Mouse (Mus musculus) hindbrain, embryonic 15.5 days (tissue): ENCODE data around the gene Proser3. TPM values are rescaled to one million over a fixed set of nuclear protein-coding genes. Genes with fewer than 3 reads are reported as not detected.

ENCODE experiments used
- ATAC-seq: fragments of 200-750 bp; cut with Nextera tagmentation; 2 replicates; pipeline ENCODE4 v1.8.0; 2017; ENCODE audit warnings: low read depth, moderate number of reproducible peaks, moderate TSS enrichment; ENCODE audit not compliant: low FRiP score
- H3K27ac ChIP-seq: fragments of 300-500 bp; sonication (generic); replicated peaks from 2 replicates; pipeline ENCODE4 v1.5.1; 2015; ENCODE audit warnings: mild to moderate bottlenecking, inconsistent platforms
- H3K27me3 ChIP-seq: fragments of 300-500 bp; sonication (generic); 2 replicates; pipeline ENCODE4 v1.6.1; 2015; ENCODE audit warnings: control low read depth, inconsistent platforms
- H3K36me3 ChIP-seq: fragments of 300-500 bp; sonication (generic); 2 replicates; pipeline ENCODE4 v1.6.1; 2015; ENCODE audit warnings: control low read depth, inconsistent platforms
- H3K4me1 ChIP-seq: fragments of 300-500 bp; sonication (generic); replicated peaks from 2 replicates; pipeline ENCODE4 v1.6.1; 2015; ENCODE audit warnings: control low read depth, inconsistent platforms
- H3K4me2 ChIP-seq: fragments of 300-500 bp; sonication (generic); 2 replicates; pipeline ENCODE4 v1.6.1; 2015; ENCODE audit warnings: moderate library complexity, mild to moderate bottlenecking, inconsistent platforms
- H3K4me3 ChIP-seq: fragments of 300-500 bp; sonication (generic); 2 replicates; pipeline ENCODE4 v1.5.1; 2015; ENCODE audit warnings: mild to moderate bottlenecking, inconsistent platforms
- H3K9ac ChIP-seq: fragments of 300-500 bp; sonication (generic); 2 replicates; pipeline ENCODE4 v1.6.1; 2015; ENCODE audit warnings: inconsistent platforms
- H3K9me3 ChIP-seq: fragments of 300-500 bp; sonication (generic); 2 replicates; pipeline ENCODE4 v1.6.1; 2016; ENCODE audit warnings: control low read depth, inconsistent platforms
- WGBS: fragments of 180-500 bp; shearing (Covaris S2); methylation state at CpG from one replicate; pipeline ENCODE4 v1.1.7; 2015; 5-methylcytosine and 5-hydroxymethylcytosine counted together
- polyA plus RNA-seq: library from polyadenylated mRNA; unstranded; fragments of >200 nt; fragmentation: Nextera tagmentation; extraction: Ambion mirVana; gene quantifications from 2 replicates; pipeline ENCODE4 v1.2.1, GENCODE M21; 2015

Proser3 gene
- polyA plus RNA-seq, 1 experiment from 2014 or later, result 8.4 TPM

DNA sequence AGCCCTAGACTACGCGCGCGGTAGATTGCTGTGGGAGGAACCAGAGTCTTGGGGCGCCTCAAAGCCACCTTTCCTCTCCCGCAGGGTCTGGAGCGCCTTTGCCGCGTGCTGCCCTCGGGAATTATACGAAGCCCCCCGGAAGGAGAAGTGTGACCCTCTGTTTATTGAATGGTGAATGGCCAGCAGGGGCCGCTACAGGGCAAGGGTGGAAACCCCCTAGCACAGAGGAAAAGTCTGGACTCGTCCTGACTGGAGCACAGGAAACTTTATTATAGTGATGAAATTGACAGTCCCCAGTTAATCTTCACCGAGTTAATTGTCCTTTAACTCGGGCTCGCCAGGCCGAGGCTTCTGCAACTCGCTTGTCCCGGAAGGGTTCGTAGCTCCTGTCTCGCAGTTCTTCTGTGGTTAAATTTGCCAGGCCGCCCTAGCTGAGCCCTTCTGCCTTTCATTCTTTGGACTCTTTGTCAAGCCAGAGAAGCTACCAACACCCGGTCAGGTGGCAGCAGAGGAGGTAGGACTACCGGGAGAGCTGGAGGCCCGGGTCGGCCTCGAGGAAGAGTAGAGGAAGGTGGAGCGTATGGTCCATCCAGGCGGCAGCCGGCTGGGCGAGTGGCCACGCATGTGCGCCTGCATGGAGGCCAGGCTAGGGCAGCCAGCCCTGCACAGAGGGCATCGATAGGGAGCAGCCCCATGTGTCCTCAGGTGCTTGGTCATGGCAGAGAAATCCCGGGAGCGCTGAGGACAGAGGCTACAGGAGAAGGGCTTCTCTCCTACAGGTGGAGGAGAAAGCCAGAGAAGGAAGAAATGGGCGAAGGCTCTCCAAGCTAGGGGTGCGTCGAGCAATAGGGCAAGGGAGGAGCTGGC lies 37.6 kb upstream of the Proser3 start:
- Histone ChIP-seq H3K27me3 (no peaks in the 10 kb centered on the region), H3K4me1 (peaks cover 27% of the 10 kb centered on the region), H3K36me3 (peaks cover 17% of the 10 kb centered on the region; the same call in 1 of the 2 replicates), H3K4me3 (peak overlapping the region; percentile 70), H3K9me3 (no peaks in the 10 kb centered on the region), H3K9ac (peak overlapping the region; percentile 97), H3K27ac (peak overlapping the region; percentile 92), H3K4me2 (peak overlapping the region; percentile 92)
- WGBS, result 30% methylated on average over 40 of the region's 40 CpGs
- peak; percentile 54 for ATAC-seq

DNA sequence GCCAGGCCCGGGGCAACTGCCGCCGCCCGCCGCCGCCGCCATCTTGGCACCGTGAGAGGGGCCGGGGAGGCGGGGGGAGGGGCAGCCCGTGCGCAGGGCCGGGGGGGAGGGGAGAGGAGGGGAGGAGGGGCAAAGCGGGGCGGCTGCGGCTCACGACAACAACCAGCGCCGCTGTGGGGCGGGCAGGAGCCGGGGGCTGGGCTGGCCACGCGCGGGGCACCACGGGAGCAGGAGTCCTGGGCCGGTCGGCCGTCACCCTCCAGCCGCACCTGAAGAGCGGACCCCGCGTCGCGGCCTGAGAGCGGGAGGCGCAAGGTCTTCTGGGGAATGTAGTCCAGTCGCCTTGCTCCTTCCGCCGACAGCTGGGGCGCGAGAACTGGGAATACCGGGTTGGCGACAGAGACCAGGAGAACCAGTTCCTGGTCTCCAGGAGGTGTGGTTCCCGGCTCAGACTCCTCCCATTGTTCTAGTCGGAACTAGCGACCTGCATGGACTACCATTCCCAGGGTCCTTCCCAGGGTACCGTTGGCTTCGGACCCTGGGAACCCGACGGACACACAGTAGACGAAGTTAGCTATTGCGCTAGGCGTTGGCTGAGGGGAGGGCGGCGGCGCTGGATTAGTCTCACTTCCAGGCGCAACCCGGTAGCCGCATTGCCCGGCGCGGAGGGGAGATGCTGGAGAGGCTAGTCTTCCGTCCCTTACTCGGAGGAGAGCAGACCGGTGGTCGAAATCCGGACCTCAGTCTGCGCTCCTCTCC lies 36.8 kb upstream of the Proser3 start, which contains the start of gene Kmt2b:
Kmt2b (minus strand) TSS at position 51 of the 759 bp plus-strand sequence.
- Histone ChIP-seq H3K4me1 (peaks cover 27% of the 10 kb centered on the region), H3K4me3 (peak within 1 kb of the TSS; percentile 70), H3K4me2 (peak within 1 kb of the TSS; percentile 92), H3K36me3 (peaks cover 25% of the 10 kb centered on the region), H3K27me3 (no peaks in the 10 kb centered on the region), H3K27ac (peak within 1 kb of the TSS; percentile 92), H3K9ac (peak within 1 kb of the TSS; percentile 97), H3K9me3 (no peaks in the 10 kb centered on the region)
- 1% methylated on average over 62 of the region's 68 CpGs for WGBS
- ATAC-seq, result peak; percentile 96

DNA sequence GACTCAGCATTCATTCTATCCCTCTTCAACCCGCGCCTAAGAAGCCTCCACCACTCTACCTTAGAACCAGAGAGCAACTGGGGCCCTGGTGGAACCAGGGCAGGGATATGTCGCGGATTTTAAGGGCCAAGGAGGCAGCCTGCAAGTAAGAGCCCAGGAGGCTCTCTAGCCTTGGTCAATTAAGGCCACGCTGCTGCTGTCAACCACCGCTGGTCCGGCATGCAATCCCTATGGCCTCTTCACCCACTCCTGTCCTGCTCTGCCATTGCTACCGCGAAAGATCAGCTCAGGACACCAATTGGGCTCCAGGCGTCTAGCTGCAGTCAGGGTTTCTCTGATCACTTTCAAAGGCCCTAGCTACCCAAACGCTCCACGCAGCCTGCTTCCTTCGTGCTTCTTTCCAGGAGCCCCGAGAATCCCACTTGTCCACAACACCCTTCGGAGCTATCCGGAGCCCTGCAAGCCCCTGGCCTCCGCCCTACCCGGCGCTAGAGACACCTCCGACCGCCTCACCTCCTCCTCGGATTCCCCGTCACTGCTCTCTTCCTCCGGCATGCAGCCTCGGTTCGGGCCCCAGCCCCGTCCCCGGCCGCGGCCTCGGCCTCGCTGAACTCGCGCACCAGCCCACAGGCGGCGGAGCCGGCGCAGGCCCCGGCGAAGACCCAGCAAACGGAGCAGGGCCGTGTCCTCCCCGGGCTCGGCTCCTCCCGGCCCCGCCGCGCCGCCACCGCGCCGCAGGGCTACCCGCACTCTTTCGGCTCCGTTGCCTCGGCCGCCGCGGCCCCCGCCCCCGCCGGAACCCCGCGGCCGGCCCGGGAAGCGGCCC lies 36.0 kb upstream of the Proser3 start:
- peak overlapping the region; percentile 92 for H3K4me2 ChIP-seq
- H3K36me3 ChIP-seq, result peaks cover 33% of the 10 kb centered on the region
- H3K27ac ChIP-seq, result peak overlapping the region; percentile 92
- peak; percentile 35 for ATAC-seq
- peak overlapping the region; percentile 70 for H3K4me3 ChIP-seq
- no peaks in the 10 kb centered on the region for H3K27me3 ChIP-seq
- WGBS, result under 1% methylated on average over 67 of the region's 67 CpGs
- H3K9ac ChIP-seq, result peak overlapping the region; percentile 97
- H3K4me1 ChIP-seq, result peaks cover 27% of the 10 kb centered on the region
- H3K9me3 ChIP-seq, result no peaks in the 10 kb centered on the region

DNA sequence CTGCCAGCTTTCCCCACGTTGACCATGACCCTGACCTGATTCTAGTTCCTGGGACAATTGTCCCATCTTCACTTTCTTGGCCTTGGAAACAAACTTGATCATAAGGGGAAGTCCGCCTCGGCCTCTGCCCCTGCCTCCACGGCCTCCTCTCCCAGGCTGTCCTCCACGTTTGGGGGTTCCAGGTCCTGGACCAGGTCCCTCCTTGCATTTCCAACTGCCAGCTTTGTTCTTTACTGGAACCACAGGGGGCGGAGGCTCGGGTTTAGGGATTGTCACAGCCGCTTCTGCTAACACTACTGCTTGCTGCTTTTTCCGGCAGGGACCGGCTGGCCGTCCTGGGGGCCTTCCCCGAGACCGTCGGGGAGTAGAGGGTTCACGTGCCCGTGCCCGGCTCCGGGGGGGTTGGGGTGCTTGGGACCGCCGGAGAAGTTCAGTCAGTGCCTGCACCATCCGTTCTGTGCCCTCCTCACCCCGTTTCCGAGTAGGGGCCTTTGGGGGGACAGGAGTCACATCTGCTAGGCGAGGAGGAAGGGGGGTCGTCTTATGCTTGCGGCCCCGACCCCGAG lies 34.4 kb upstream of the Proser3 start:
- Histone ChIP-seq H3K4me2 (peak overlapping the region; percentile 92), H3K9ac (no peak overlapping the region), H3K27me3 (no peaks in the 10 kb centered on the region), H3K4me3 (peak overlapping the region; percentile 70; the same call in 1 of the 2 replicates), H3K36me3 (peaks cover 48% of the 10 kb centered on the region), H3K27ac (no peak overlapping the region), H3K9me3 (no peaks in the 10 kb centered on the region), H3K4me1 (peaks cover 27% of the 10 kb centered on the region)
- ATAC-seq, result no peak
- 86% methylated on average over 28 of the region's 28 CpGs for WGBS

DNA sequence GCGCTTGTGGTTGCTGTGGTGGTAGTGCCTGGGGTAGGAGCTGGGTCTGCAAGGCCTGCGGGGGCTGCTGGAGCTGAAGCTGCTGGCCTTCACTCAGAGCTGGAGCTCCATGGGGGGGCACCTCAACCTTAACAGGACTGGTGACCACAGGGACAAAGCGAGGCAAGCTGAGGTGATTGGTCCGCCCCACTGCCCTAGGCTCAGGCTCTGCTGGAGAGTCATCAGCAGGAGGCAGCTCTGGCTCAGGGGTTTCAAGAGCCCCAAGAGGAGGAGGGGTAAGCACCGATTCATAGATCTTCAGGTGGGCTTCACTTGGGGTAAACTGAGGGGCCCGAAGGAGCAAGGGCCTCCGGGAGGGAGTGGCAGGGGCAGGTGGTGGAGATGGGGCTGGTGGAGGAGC lies 33.1 kb upstream of the Proser3 start:
- no peak for ATAC-seq
- Histone ChIP-seq H3K36me3 (peaks cover 60% of the 10 kb centered on the region), H3K27me3 (no peaks in the 10 kb centered on the region), H3K4me3 (no peak overlapping the region), H3K9ac (no peak overlapping the region), H3K4me2 (no peak overlapping the region), H3K9me3 (no peaks in the 10 kb centered on the region), H3K4me1 (peaks cover 27% of the 10 kb centered on the region), H3K27ac (no peak overlapping the region)
- 92% methylated on average over 7 of the region's 7 CpGs for WGBS

DNA sequence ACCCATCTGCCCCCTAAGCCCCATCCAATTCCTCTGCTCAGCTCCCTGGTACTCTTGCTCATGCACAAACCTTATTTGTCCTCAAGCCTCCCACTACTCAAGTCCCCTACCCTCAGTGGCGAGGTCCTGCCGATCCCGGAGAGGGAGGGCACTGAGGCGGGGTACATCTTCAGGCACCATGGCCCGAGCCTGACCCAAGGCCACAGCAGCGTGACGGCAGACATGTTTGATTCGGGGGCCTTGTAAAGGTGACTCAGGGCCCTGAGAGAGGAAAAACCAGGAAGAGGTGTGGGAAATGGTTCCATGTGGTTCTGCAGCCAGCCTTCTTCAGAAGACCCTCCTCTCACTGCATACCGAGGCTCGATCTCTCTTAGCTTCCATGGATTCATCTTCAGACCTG lies 32.2 kb upstream of the Proser3 start:
- 93% methylated on average over 10 of the region's 10 CpGs for WGBS
- ATAC-seq, result no peak
- Histone ChIP-seq H3K4me3 (no peak overlapping the region), H3K27me3 (no peaks in the 10 kb centered on the region), H3K4me1 (peaks cover 19% of the 10 kb centered on the region), H3K36me3 (peaks cover 68% of the 10 kb centered on the region), H3K9me3 (no peaks in the 10 kb centered on the region), H3K4me2 (no peak overlapping the region), H3K9ac (no peak overlapping the region), H3K27ac (no peak overlapping the region)

DNA sequence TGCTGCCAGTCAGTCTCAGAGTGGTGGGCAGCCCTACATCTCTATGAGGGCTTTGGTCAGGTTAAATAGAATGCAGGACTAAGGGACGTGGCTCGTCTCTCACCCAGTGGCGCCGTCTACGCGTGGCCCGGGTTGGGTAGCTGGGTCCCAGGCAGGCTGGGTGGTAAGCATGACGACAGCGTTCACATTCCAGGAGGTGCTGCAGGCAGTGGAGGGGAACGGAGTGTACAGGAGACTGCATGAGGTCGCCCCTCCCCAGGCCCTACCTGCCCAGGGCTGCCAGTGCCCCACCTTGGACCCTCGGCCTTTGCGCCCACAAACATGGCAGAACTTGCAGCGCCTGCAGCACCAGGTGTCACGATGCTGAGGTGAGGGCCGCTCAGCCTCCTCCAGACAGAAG lies 29.4 kb upstream of the Proser3 start:
- ATAC-seq, result no peak
- Histone ChIP-seq H3K9me3 (no peaks in the 10 kb centered on the region), H3K27me3 (no peaks in the 10 kb centered on the region), H3K4me1 (peaks cover 6% of the 10 kb centered on the region), H3K9ac (no peak overlapping the region), H3K36me3 (peaks cover 93% of the 10 kb centered on the region), H3K4me2 (no peak overlapping the region), H3K27ac (no peak overlapping the region), H3K4me3 (no peak overlapping the region)
- 97% methylated on average over 16 of the region's 16 CpGs for WGBS

DNA sequence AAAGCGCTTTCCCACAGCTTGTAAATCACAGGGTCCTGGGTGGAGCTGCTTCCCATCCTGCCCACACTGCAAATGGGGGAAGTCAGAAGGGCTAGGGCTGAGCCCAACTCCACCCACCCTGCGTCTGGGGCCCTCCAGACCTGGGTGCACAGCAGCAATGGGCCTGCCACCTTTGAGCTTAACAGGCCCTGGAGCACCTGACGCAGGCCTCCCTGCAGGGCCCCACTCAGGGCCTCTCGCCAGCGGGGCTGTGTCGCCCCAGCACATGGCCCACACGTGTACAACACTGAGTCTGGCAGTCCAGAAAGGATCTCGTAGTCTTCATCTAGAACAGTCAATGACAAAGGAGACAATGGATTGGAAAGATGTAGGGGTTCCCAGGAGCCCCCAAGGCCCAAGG lies 27.9 kb upstream of the Proser3 start:
- WGBS, result 94% methylated on average over 8 of the region's 8 CpGs
- ATAC-seq, result no peak

DNA sequence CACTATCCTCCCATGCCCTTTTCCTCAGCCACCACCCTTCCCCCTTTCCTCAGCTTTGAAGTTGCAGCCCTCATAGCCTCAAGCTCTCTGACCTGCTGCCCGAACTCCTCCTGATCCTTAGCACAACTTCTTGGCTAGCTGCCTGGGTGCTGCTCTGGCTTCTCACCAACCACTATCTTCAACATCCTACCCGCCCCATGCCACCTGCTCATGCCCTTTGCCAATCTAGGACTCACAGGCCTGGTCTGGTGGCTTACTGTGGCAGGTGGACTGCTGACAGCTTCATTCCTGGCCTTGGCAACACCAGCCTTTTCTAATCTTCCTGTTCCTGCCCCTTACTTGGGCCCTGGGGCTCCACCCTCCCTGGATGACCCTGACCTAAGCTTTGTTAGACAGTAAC lies 20.9 kb upstream of the Proser3 start:
- 81% methylated on average over 2 of the region's 2 CpGs for WGBS
- Histone ChIP-seq H3K9ac (no peak overlapping the region), H3K9me3 (no peaks in the 10 kb centered on the region), H3K27ac (no peak overlapping the region), H3K27me3 (no peaks in the 10 kb centered on the region), H3K36me3 (peaks cover 99% of the 10 kb centered on the region), H3K4me1 (no peaks in the 10 kb centered on the region), H3K4me3 (no peak overlapping the region), H3K4me2 (no peak overlapping the region)
- no peak for ATAC-seq

More for the DNA sequence above, 27.9 kb upstream of the Proser3 start:
- peaks cover 96% of the 10 kb centered on the region for H3K36me3 ChIP-seq
- no peak overlapping the region for H3K9ac ChIP-seq
- H3K4me3 ChIP-seq, result no peak overlapping the region
- no peak overlapping the region for H3K4me2 ChIP-seq
- no peaks in the 10 kb centered on the region for H3K4me1 ChIP-seq
- H3K9me3 ChIP-seq, result no peaks in the 10 kb centered on the region
- H3K27ac ChIP-seq, result no peak overlapping the region
- no peaks in the 10 kb centered on the region for H3K27me3 ChIP-seq

DNA sequence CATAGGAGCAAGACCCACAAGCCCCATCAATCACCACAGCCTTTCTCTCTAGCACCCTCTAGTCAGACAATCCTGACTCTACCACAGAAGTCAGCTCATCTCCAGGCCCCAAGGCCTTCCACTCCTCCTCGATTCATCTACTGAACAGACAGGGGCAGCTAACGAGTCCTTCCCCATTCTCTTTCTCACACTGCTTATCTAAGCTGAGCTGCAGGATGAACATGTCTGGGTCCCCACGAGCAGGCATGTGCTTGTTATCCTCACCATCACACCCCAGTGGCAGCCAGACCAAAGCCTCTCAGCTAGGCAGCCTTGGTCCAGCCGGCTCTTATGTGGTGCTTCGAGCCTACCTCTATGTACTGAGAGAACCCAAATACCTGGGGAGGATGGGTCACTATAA lies 20.3 kb upstream of the Proser3 start:
- Histone ChIP-seq H3K9me3 (no peaks in the 10 kb centered on the region), H3K4me3 (no peak overlapping the region), H3K9ac (no peak overlapping the region), H3K4me2 (no peak overlapping the region), H3K4me1 (no peaks in the 10 kb centered on the region), H3K36me3 (peaks cover 96% of the 10 kb centered on the region), H3K27ac (no peak overlapping the region), H3K27me3 (no peaks in the 10 kb centered on the region)
- WGBS, result 97% methylated on average over 5 of the region's 5 CpGs
- ATAC-seq, result no peak

DNA sequence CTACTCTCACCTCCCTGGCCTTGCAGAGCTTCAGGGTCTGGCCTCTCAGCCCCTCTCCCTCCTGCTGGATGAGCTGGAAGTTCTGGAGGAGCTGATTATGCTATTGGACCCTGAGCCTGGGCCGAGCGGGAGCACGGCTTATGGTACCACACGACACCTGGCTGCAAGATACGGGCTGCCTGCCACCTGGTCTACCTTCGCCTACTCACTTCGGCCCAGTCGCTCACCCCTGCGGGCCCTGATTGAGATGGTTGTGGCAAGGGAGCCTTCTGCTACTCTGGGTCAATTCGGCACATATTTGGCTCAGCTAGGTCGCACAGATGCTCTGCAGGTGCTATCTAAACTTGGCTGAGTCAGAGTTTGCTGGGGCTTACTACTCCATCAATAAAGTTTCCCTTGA lies 15.5 kb upstream of the Proser3 start:
- no peak overlapping the region for H3K9ac ChIP-seq
- H3K4me2 ChIP-seq, result no peak overlapping the region
- H3K4me3 ChIP-seq, result no peak overlapping the region
- no peaks in the 10 kb centered on the region for H3K27me3 ChIP-seq
- H3K9me3 ChIP-seq, result no peaks in the 10 kb centered on the region
- peaks cover 9% of the 10 kb centered on the region for H3K4me1 ChIP-seq
- WGBS, result 92% methylated on average over 11 of the region's 11 CpGs
- peaks cover 60% of the 10 kb centered on the region for H3K36me3 ChIP-seq
- ATAC-seq, result no peak
- no peak overlapping the region for H3K27ac ChIP-seq
